Mouse (Mus musculus): ENCODE measurements around the gene Eno3. TPM values are rescaled to one million over a fixed set of nuclear protein-coding genes. Genes with fewer than 3 reads are reported as not detected.

Gene Eno3
- total RNA-seq, 2 experiments from 2014 or later = 9.2 to 10.9 TPM

- intact Hi-C loops (cut with DNase I) = no loop called here
- DNase-seq (ENCODE audit: extremely low spot score in 1 of 2, low spot score in 2 of 2) = peak in 1 of 2 experiments; percentile 89
Measured at GRCm38 (mm10) chr11:70654198-70654922, 2.6 kb upstream of the Eno3 start, which contains the start of gene Pfn1. TSS of gene Pfn1 (minus strand) at chr11:70654644.

DNA sequence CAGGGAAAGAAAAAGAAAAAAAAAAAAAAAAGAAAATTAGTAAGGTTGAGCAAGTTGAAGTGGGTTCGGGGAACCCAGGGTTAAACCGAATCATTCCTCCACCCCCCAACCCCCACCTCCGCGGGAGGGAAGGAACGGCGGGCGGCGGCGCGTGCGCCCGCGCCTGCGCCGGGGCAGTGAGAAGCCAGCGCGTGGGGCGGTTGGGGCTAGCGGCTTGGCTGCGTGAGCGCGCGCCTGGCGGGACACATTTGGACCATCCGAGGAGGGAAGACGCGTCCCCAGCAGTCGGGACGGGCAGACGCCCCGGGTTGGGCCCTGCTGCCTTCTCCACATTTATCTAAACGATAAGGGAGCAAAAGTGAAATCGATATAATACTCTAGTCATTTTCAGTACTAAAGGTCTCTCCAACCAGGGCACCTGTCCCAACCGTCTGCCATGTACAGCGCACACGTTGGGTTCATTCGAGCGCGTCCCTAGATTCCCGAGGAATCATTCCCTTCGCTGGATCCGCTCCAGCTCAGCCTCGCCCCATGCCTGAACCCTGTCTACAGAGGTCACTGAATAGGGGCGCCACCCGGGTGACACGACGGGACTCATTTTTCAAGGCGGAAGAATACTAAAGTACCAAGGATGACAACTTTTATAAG lies 2.0 kb upstream of the Eno3 start:
- DNase-seq (ENCODE audit: extremely low spot score in 1 of 2, low spot score in 2 of 2) = peak; percentile 56 to 91
- intact Hi-C loops (cut with DNase I) = no loop called here

GRCm38 (mm10) chr11:70655571-70656455 lies 1.2 kb upstream of the Eno3 start:
- intact Hi-C loops (cut with DNase I) = no loop called here
- peak in 1 of 2 experiments; percentile 76 for DNase-seq (ENCODE audit: extremely low spot score in 1 of 2, low spot score in 2 of 2)

GRCm38 (mm10) chr11:70656456-70656927 lies 510 bp upstream of the Eno3 start:
- intact Hi-C loops (cut with DNase I) = no loop called here
- peak in 1 of 2 experiments; percentile 64 for DNase-seq (ENCODE audit: extremely low spot score in 1 of 2, low spot score in 2 of 2)

GRCm38 (mm10) chr11:70657573-70657972 lies 571 bp downstream of the Eno3 start:
- intact Hi-C loops (cut with DNase I) = no loop called here
- DNase-seq (ENCODE audit: extremely low spot score in 1 of 2, low spot score in 2 of 2) = no peak

DNA sequence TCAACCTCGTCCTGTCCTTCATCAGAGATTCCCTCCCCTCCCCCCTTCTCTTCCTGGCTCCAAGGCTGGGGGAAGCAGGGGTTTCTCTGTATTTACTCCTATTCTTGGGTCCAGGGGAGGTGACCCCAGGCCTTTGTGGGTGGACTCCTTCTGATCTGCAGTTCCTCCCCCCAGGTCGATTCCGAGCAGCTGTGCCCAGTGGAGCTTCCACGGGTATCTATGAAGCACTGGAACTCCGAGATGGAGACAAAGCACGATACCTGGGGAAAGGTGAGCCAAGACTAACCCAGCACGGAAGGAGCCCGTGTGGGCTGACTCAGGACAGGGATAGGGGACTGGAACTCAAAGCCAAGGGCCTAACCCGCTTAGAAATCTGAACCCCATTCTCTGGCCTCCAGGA lies 989 bp downstream of the Eno3 start:
- intact Hi-C loops (cut with DNase I) = no loop called here
- DNase-seq (ENCODE audit: extremely low spot score in 1 of 2, low spot score in 2 of 2) = peak in 1 of 2 experiments; percentile 18

DNA sequence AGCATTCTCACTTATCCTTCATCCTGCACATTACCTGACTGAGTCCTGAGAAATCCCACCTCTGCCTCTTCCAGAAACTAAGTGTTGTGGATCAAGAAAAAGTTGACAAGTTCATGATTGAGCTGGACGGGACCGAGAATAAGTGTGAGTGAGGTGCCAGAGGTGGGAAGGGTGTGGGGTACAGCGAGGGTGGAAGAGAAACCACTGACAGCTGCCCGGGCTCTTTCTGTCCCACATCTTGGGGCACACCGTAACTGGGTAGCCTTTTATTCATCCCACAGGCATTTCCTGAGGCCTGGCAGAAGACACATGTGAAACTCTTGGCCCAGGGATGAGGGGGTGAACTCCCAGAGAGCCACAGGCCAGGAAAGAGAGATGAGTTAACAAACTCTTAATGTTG lies 1.5 kb downstream of the Eno3 start:
- intact Hi-C loops (cut with DNase I) = no loop called here

GRCm38 (mm10) chr11:70658942-70659341 lies 1.9 kb downstream of the Eno3 start:
- peak in 1 of 2 experiments; percentile 22 for DNase-seq (ENCODE audit: extremely low spot score in 1 of 2, low spot score in 2 of 2)
- intact Hi-C loops (cut with DNase I) = no loop called here

More for the DNA sequence above, 1.5 kb downstream of the Eno3 start:
- peak in 1 of 2 experiments; percentile 13 for DNase-seq (ENCODE audit: extremely low spot score in 1 of 2, low spot score in 2 of 2)

- peak in 1 of 2 experiments; percentile 12 for DNase-seq (ENCODE audit: extremely low spot score in 1 of 2, low spot score in 2 of 2)
Measured at GRCm38 (mm10) chr11:70660571-70660970, 3.6 kb downstream of the Eno3 start.

DNA sequence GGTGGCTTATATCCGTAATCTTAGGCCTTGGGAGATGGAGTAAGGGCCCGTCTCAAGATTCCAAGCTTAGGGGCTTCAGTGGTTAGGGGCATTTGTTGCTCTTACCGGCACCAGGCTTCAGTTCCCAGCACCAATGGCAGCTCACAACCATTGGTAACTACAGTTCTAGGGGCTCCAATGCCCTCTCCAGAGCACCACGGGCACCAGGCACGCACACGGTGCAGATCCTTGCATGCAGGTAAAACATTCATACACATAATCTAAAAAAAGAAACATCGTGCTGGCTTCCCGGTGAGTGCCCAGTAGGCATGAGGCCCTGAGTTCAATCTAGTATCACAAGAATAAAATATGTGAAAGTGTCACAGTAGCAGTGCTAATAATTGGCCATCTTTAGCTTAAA lies 6.1 kb downstream of the Eno3 start:
- no peak for DNase-seq (ENCODE audit: extremely low spot score in 1 of 2, low spot score in 2 of 2)
- intact Hi-C loops (cut with DNase I) = no loop called here

More at GRCm38 (mm10) chr11:70660571-70660970, 3.6 kb downstream of the Eno3 start:
- intact Hi-C loops (cut with DNase I) = no loop called here

DNA sequence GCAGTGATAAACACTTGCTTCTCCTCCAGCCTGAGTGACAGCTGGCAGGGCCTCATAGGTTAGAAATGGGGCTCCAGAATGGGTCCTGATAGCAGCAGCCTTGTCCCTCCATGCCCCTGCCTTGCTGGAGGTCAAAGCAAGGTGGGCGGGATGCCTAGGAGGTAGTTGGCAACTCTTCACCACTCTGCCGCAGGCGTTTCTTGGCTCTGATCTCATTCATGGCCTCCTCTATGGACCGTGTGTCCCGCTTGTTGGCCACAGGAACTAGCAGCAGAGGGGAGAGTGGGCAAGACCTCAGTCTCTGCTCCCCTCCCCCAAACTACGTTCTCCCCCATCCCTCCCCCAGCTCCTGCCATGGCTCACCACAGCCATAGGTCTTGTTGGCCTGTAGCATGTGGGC lies 7.0 kb downstream of the Eno3 start:
- no peak for DNase-seq (ENCODE audit: extremely low spot score in 1 of 2, low spot score in 2 of 2)
- intact Hi-C loops (cut with DNase I) = no loop called here

- intact Hi-C loops (cut with DNase I) = no loop called here
- no peak for DNase-seq (ENCODE audit: extremely low spot score in 1 of 2, low spot score in 2 of 2)
Measured at GRCm38 (mm10) chr11:70664741-70665140, 7.7 kb downstream of the Eno3 start.

DNA sequence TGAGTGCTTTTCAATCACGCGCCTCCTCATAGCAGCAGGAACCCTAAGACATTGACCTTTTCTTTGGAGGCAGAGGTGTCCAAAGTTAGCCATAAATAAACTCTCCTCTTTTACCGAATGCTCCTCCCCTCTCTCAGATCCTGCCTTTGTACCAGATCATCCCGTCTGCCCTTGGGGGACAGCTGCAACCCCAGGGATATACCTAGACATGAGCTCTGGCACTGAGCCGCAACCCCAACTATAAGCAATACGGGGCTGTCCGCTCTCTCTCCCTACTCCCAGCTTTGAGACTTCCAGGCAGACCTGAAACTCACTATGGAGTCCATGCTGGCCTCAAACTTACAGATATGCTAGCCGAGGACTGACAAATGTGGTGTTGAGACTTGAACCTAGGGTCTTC lies 9.7 kb downstream of the Eno3 start:
- intact Hi-C loops (cut with DNase I) = no loop called here
- no peak for DNase-seq (ENCODE audit: extremely low spot score in 1 of 2, low spot score in 2 of 2)

- DNase-seq (ENCODE audit: extremely low spot score in 1 of 2, low spot score in 2 of 2) = peak in 1 of 2 experiments; percentile 12
- intact Hi-C loops (cut with DNase I) = no loop called here
Measured at GRCm38 (mm10) chr11:70667271-70668150, 10.5 kb downstream of the Eno3 start.

GRCm38 (mm10) chr11:70668335-70668770 lies 11.4 kb downstream of the Eno3 start:
- intact Hi-C loops (cut with DNase I) = no loop called here
- DNase-seq (ENCODE audit: extremely low spot score in 1 of 2, low spot score in 2 of 2) = peak in 1 of 2 experiments; percentile 88

- intact Hi-C loops (cut with DNase I) = no loop called here
Measured at GRCm38 (mm10) chr11:70668771-70669505, 11.9 kb downstream of the Eno3 start, which contains the start of gene Spag7. TSS of gene Spag7 (minus strand) at chr11:70669416.

GRCm38 (mm10) chr11:70669582-70670345 lies 12.8 kb downstream of the Eno3 start:
- peak; percentile 63 to 87 for DNase-seq (ENCODE audit: extremely low spot score in 1 of 2, low spot score in 2 of 2)
- intact Hi-C loops (cut with DNase I) = no loop called here

More at GRCm38 (mm10) chr11:70668771-70669505, 11.9 kb downstream of the Eno3 start, which contains the start of gene Spag7:
- peak; percentile 97 to 99 for DNase-seq (ENCODE audit: extremely low spot score in 1 of 2, low spot score in 2 of 2)

Measured in left cerebral cortex, postnatal 10 days (tissue).